Comparison of ENCODE assay signal across 8 mouse cellular contexts in genomic region chr8:127495226-127495780, GRCm38 (mm10).
A peak's percentile ranks its signal among the peaks of the same experiment; 100 is the strongest.
DNase-seq lines count a peak whose midpoint lies in the region; ATAC-seq and TF ChIP-seq lines count a peak whose summit lies in the region.

No protein-coding gene starts in this region.

- TF ChIP-seq POLR2A in brain, embryonic 14.5 days (IDR thresholded peaks at IDR 0.05; ENCODE audit: borderline replicate concordance, extremely low read depth, insufficient read depth, insufficient read length, poor library complexity, severe bottlenecking): no peak

- no peak for TF ChIP-seq CTCF in brain, embryonic 14.5 days (IDR thresholded peaks at IDR 0.05; ENCODE audit: borderline replicate concordance, extremely low read depth, insufficient read depth, insufficient read length)

- peak; percentile 24; the same call in 1 of the 2 replicates for ATAC-seq in megakaryocyte-erythroid progenitor cell, adult 5-6 weeks (replicated peaks; ENCODE audit: low FRiP score, low TSS enrichment, poor library complexity, severe bottlenecking)

- intact Hi-C loops in heart, postnatal 36 days (cut with DNase I): no loop called here

- peak; percentile 80 for DNase-seq in heart, adult 11 months
- DNase-seq in heart, postnatal 36 days: no peak
- DNase-seq in 416B (ENCODE audit: low read depth): peak; percentile 8
- peak; percentile 45 for DNase-seq in brain, embryonic 14.5 days (ENCODE audit: low read depth)
- DNase-seq in testis, postnatal 10 days (ENCODE audit: low spot score): no peak
- DNase-seq in testis, postnatal 14 days (ENCODE audit: low spot score): no peak
- DNase-seq in heart, adult 8-10 months (ENCODE audit: low spot score): no peak

Comparison
In these comparisons a context has a peak if more than half of its experiments do, and no peak if none do; other contexts are left out.
1. DNase-seq: peak in heart, adult 11 months (single experiment), 416B (single experiment) and brain, embryonic 14.5 days (single experiment); none in heart, postnatal 36 days (0 of 2), testis, postnatal 10 days (single experiment), testis, postnatal 14 days (single experiment) and heart, adult 8-10 months (single experiment).